Mouse (Mus musculus) left cerebral cortex, postnatal 14 days (tissue): ENCODE results near the gene Atoh8. TPM values are rescaled to one million over a fixed set of nuclear protein-coding genes. Genes with fewer than 3 reads are reported as not detected.
A peak's percentile ranks its signal among the peaks of the same experiment; 100 is the strongest.

Experiments used
- DNase-seq, 2 experiments: peaks; one replicate each; pipeline ENCODE4 v3.0.0; 2021 to 2022; ENCODE audit warnings: low spot score in 2 of 2, mixed read lengths in 1 of 2
- intact Hi-C: fragments of 180-260 bp; cut with DNase I; formaldehyde crosslinking; loops from one replicate; pipeline ENCODE4 v1.15.1; 2025
- long read RNA-seq, 2 experiments: library from polyadenylated mRNA; stranded (forward); transcript quantifications; one replicate each; pipeline ENCODE4 v2.0.0; 2021
- total RNA-seq, 2 experiments: library from RNA; stranded (reverse); gene quantifications; 2 replicates each; pipeline ENCODE4 v1.2.3; 2021

Gene Atoh8
- total RNA-seq, result 1 to 10 TPM; 1.2 to 1.3 TPM
- long read RNA-seq, experiment 1, partial matches to known transcripts, result 0 of 1 reads
- long read RNA-seq, experiment 1, other reads (novel, unspliced or antisense), result 0 of 1 reads
- long read RNA-seq, experiment 2, partial matches to known transcripts, result 0 of 1 reads
- long read RNA-seq, experiment 2, other reads (novel, unspliced or antisense), result 0 of 1 reads

GRCm38 (mm10) chr6:72235098-72235806 is at the start of gene Atoh8:
Gene Atoh8, minus strand, starts transcription at chr6:72235577.
- intact Hi-C loops, result no loop called here
- peak in 1 of 2 experiments; percentile 30 for DNase-seq

DNA sequence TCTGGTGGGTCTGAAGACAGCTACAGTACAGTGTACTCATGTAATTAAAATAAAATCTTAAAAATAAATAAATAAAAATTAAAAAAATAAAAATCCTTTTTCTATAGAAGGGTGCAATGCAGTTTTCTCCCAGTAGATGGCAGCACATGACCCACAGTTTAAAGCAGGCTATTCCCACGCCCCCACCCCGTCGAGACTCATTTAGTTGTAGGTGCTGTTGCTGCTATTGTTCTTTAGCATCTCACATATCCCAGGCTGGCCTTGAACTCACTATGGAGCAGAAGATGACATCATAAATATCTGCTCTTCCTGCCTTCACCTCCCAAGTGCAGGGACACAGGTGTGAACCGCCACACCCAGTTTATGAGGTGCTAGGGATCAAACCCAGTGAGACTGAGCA is 48.5 kb upstream of the Atoh8 start:
- intact Hi-C loops, result loop anchor here (5.0 kb wide), 1 partner anchor 33 kb away; no protein-coding TSS in a partner anchor
- DNase-seq, result peak; percentile 50 to 67

DNA sequence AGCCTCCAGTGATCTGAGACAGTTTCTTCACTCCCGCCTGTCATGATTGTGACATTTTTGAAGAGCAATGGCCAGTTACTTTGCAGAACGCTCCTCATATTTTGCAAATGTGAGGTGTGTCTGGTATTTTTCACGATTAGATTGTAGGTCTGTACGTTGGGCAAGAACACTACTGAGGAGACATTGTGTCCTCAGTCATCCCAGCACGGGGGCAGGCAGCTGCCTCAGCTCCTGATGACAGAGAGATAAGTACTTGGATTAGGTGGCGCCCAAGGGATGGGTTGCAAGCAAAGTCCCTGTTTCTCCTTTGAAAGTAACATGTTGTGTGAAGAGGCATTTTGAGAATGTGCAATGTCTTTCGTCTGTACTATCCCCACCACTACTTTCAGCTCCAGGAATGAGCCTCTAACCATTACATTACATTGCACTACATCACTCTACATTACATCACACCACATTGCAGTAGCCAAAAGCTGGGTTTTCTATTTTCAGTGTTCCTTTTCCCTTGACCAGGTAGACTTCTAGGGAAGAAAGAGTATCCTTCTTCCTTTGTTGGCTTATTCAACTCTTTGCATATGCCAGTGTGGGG is 45.1 kb upstream of the Atoh8 start:
- intact Hi-C loops, result loop anchor here (5.0 kb wide), 1 partner anchor 37 kb away; no protein-coding TSS in a partner anchor
- no peak for DNase-seq

DNA sequence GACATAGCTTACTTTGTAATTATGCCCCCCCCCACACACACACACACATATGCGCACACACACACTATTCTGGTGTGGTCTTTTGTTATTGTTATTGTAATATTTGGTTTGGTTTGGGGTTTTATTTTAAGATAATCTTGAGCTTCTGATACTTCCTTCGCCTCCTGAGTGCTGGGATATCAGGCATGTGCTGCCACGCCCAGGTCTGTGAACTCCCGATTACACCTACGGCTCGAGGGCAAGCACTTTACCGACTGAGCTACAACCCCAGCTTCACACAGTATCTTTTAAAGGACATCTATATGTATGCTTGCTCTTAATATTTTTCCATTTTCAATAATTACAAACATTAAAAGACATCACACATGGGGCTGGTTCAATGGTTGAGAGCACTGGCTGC is 44.1 kb upstream of the Atoh8 start:
- intact Hi-C loops, result no loop called here
- no peak for DNase-seq

GRCm38 (mm10) chr6:72278835-72279234 is 43.5 kb upstream of the Atoh8 start:
- intact Hi-C loops, result no loop called here
- DNase-seq, result no peak

GRCm38 (mm10) chr6:72277508-72278166 is 42.3 kb upstream of the Atoh8 start:
- intact Hi-C loops, result no loop called here
- no peak for DNase-seq

- intact Hi-C loops, result no loop called here
- DNase-seq, result no peak
Measured at GRCm38 (mm10) chr6:72276972-72277441, 41.6 kb upstream of the Atoh8 start.

GRCm38 (mm10) chr6:72276141-72276540 is 40.8 kb upstream of the Atoh8 start:
- intact Hi-C loops, result no loop called here
- DNase-seq, result no peak

GRCm38 (mm10) chr6:72275527-72275926 is 40.1 kb upstream of the Atoh8 start:
- no peak for DNase-seq
- intact Hi-C loops, result no loop called here

GRCm38 (mm10) chr6:72273153-72273552 is 37.8 kb upstream of the Atoh8 start:
- intact Hi-C loops, result no loop called here
- DNase-seq, result no peak

- no peak for DNase-seq
- intact Hi-C loops, result no loop called here
Measured at GRCm38 (mm10) chr6:72272161-72272696, 36.9 kb upstream of the Atoh8 start.

- DNase-seq, result peak; percentile 48 to 49
Measured at GRCm38 (mm10) chr6:72270952-72271519, 35.7 kb upstream of the Atoh8 start.

DNA sequence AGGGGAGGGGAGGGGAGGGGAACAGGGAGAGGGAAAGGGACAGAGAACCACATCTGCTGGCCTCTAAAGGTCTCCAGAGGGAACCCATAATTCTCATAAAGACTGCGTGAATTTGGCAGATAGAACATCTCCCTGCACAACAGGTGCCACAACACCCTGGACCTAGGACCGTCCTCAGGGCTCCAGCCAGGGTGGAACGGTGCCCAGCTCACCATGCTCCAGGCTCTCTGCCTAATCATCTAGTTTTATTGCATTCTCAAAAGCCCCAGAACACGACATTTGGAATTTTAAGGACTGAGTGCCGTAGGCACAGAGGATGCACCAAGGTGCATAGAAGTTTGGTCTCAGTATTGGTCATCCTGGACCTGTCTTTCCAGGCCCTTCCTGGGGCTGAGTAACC is 34.9 kb upstream of the Atoh8 start:
- DNase-seq, result no peak
- intact Hi-C loops, result no loop called here

More at GRCm38 (mm10) chr6:72270952-72271519, 35.7 kb upstream of the Atoh8 start:
- intact Hi-C loops, result no loop called here

DNA sequence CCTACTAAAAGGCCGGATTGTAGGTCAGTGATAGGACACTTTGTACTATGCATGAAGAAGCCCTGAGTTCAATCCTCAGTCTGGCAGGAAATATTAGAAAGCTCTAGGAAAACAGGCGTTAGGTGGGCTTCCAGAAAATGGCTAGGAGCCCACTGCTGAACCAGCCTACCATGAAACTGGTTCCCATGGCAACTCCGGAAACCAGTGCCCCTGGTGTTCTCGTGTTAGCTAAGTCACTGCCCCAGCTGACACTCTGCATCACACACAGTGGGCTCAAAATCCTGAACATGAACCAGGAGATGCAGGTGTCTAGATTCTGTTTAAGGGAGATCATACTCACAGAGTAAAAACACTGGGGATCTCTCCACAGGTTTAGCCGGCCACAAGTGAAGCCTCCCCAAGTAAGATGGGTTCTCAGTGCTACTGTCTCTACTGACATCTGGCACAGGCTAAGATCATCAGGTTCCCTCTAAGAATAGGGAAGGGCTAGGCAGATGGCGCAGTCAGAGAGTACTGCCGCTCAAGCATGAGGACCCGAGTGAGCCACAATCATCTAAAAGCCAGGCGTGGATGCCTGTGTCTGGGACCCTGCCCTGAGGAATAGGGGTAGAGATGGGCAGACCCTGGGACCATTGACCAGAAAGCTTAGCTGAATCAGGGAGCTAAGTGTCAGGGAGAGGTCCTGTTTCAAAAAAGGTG is 32.9 kb upstream of the Atoh8 start:
- intact Hi-C loops, result no loop called here
- no peak for DNase-seq

DNA sequence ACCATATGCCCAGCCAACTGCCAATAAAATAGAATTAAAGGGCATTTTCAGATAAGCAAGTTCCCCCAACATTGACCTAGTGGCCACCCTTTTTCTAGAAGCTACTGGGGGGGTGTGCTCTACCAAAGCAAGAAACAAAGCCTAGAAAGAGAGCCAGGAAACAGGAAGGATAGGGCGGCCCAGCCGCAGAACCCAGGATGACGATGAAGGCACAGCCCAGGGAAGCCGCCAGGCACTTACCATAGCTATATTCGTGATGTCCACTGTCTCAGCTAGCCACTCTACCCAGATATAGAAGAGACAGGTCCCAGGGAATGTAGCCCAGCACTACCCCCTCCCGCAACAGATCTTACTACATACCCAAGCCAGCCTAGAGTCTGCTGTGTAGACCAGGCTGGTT is 30.3 kb upstream of the Atoh8 start:
- intact Hi-C loops, result no loop called here

GRCm38 (mm10) chr6:72263679-72264265 is 28.4 kb upstream of the Atoh8 start:
- no peak for DNase-seq
- intact Hi-C loops, result no loop called here

More for the DNA sequence above, 30.3 kb upstream of the Atoh8 start:
- DNase-seq, result no peak

DNA sequence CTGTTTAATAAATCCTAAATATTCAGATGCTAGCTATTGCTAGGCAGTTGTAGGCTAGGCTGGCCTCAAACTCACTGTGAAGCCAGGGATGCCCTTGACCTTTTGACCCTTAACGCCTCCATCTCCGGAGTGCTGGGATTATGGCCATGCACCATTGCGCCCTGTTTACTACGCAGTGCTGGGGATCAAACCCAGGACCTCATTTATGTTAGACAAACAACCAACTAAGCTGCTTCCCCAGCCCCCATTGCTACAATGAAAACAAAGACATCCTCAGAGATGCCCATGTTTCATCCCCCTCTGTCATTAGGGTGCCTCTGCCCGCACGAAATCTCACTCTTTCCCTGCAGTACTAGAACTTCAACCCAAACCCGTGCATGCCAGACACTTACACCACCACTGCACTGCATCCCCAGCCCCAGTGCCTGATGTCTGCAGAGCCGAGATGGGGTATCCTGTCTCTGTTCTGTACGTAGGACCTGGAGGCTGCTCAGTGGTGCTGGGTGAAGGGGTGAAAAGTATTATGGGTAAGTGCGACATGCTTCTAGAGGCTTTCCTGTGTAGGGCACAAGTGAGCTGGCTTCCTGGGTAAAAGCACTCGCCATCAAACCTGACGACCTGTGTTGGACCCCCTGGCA is 26.4 kb upstream of the Atoh8 start:
- intact Hi-C loops, result loop anchor here (1.0 kb wide), 1 partner anchor 76 kb away; no protein-coding TSS in a partner anchor
- DNase-seq, result no peak
